ENCODE assay signal across 11 mouse cellular contexts in genomic region chr8:107758637-107759036, GRCm38 (mm10).
A peak's percentile ranks its signal among the peaks of the same experiment; 100 is the strongest.
DNase-seq lines count a peak whose midpoint lies in the region; ATAC-seq and TF ChIP-seq lines count a peak whose summit lies in the region.
"Had no signal": no experiment of that assay in that cellular context is flagged by ENCODE, and none has a peak within 500 bp of the region (broad histone marks: within the 10 kb centered on the region; RNA-seq: fewer than 3 reads in every experiment).

No protein-coding gene starts in this region.

- no peak overlapping the region for H3K4me2 ChIP-seq in liver, embryonic 14.5 days (ENCODE audit: low read depth)
- H3K4me2 ChIP-seq: kidney, embryonic 15.5 days had no signal

- H3K9me3 ChIP-seq in liver, embryonic 14.5 days (ENCODE audit: control insufficient read depth, low read length) = no peaks in the 10 kb centered on the region
- peaks cover 22% of the 10 kb centered on the region for H3K9me3 ChIP-seq in E14TG2a.4 (ENCODE audit: low read length)

- ATAC-seq in liver, embryonic 14.5 days (ENCODE audit: insufficient read depth) = no peak
- ATAC-seq in megakaryocyte progenitor cell, adult 5-6 weeks (replicated peaks; ENCODE audit: poor library complexity) = no peak

- intact Hi-C loops in gastrocnemius, adult 2 months (cut with DNase I) = no loop called here

- H3K4me1 ChIP-seq in liver, embryonic 14.5 days (replicated peaks; ENCODE audit: control insufficient read depth in 2 of 2, insufficient read depth in 2 of 2, low read length in 1 of 2) = no peaks in the 10 kb centered on the region
- H3K4me1 ChIP-seq in E14TG2a.4 (replicated peaks; ENCODE audit: low read depth, low read length) = peaks cover 7% of the 10 kb centered on the region
- H3K4me1 ChIP-seq: kidney, embryonic 15.5 days had no signal

- TF ChIP-seq CTCF in gastrocnemius, adult 2 months (IDR thresholded peaks at IDR 0.05) = peak; percentile 13; the same call in 1 of the 2 replicates
- TF ChIP-seq CTCF in liver, embryonic 14.5 days (IDR thresholded peaks at IDR 0.05; ENCODE audit: low read depth) = peak; percentile 20
- TF ChIP-seq CTCF in E14TG2a.4 (conservative IDR thresholded peaks at IDR 0.05; ENCODE audit: low read length) = peak; percentile 84

- no peak overlapping the region for H3K9ac ChIP-seq in liver, embryonic 14.5 days (replicated peaks)
- H3K9ac ChIP-seq: kidney, embryonic 15.5 days had no signal

- no peaks in the 10 kb centered on the region for H3K36me3 ChIP-seq in liver, embryonic 14.5 days (replicated peaks; ENCODE audit: control insufficient read depth, insufficient read depth, low read depth)
- H3K36me3 ChIP-seq in E14TG2a.4 (ENCODE audit: insufficient read depth, low read length) = no peaks in the 10 kb centered on the region
- H3K36me3 ChIP-seq: kidney, embryonic 15.5 days had no signal

- WGBS in liver, embryonic 14.5 days (ENCODE audit: insufficient replicate concordance) = 42% methylated on average over 1 of the region's 1 CpGs

- TF ChIP-seq EP300 in liver, embryonic 14.5 days (IDR thresholded peaks at IDR 0.05; ENCODE audit: low read depth) = no peak

- H3K27ac ChIP-seq in gastrocnemius, adult 2 months = no peak overlapping the region
- no peak overlapping the region for H3K27ac ChIP-seq in liver, embryonic 14.5 days
- H3K27ac ChIP-seq: kidney, embryonic 15.5 days had no signal

- no peak overlapping the region for H3K4me3 ChIP-seq in gastrocnemius, adult 2 months
- no peak overlapping the region for H3K4me3 ChIP-seq in liver, embryonic 14.5 days (ENCODE audit: insufficient read depth in 1 of 2, low read depth in 2 of 2, low read length in 2 of 2)
- no peak overlapping the region for H3K4me3 ChIP-seq in E14TG2a.4 (replicated peaks; ENCODE audit: low read length)
- H3K4me3 ChIP-seq: kidney, embryonic 15.5 days had no signal

- DNase-seq in gastrocnemius, adult 2 months = no peak
- DNase-seq in gastrocnemius, postnatal 10 days = no peak
- no peak for DNase-seq in liver, embryonic 14.5 days (ENCODE audit: low read depth in 3 of 3, low spot score in 3 of 3)
- no peak for DNase-seq in liver
- peak; percentile 39 for DNase-seq in R1 (ENCODE audit: low read depth, low spot score)
- DNase-seq in frontal cortex, postnatal 14 days (ENCODE audit: low spot score in 2 of 2) = no peak
- DNase-seq: layer of hippocampus, adult 9-11 months; thymus, adult 18-20 months had no signal

- H3K27me3 ChIP-seq in liver, embryonic 14.5 days (ENCODE audit: control insufficient read depth, insufficient read depth, low read length) = no peaks in the 10 kb centered on the region
- no peaks in the 10 kb centered on the region for H3K27me3 ChIP-seq in E14TG2a.4 (ENCODE audit: insufficient read depth, low read length)
- H3K27me3 ChIP-seq: kidney, embryonic 15.5 days had no signal

Comparison
In these comparisons a context has a peak if more than half of its experiments do, and no peak if none do; other contexts are left out.
1. CTCF ChIP-seq: peak in every context shown above with its lines; median percentile 84 in E14TG2a.4; 20 in liver, embryonic 14.5 days; 13 in gastrocnemius, adult 2 months.